Mouse (Mus musculus) limb, embryonic 14.5 days (tissue): ENCODE measurements around the gene Rd3l. TPM values are rescaled to one million over a fixed set of nuclear protein-coding genes. Genes with fewer than 3 reads are reported as not detected.
A peak's percentile ranks its signal among the peaks of the same experiment; 100 is the strongest.
"Not testable (repeated sequence)": the region's sequence is repeated elsewhere in the genome, so short reads cannot be mapped to it uniquely, and the experiment has no call there.

Experiments used
- ATAC-seq: fragments of 200-750 bp; cut with Nextera tagmentation; 2 replicates; pipeline ENCODE4 v1.8.0; 2017; ENCODE audit warnings: low read depth, moderate number of reproducible peaks, moderate TSS enrichment; ENCODE audit not compliant: low FRiP score
- DNase-seq: peaks from one replicate; pipeline ENCODE4 v3.0.0-alpha.2; 2015; ENCODE audit warnings: low spot score
- H3K27ac ChIP-seq: fragments of 300-500 bp; sonication (generic); replicated peaks from 2 replicates; pipeline ENCODE4 v1.5.1; 2014; ENCODE audit warnings: low read depth, mild to moderate bottlenecking, low read length, moderate library complexity, mixed read lengths
- H3K27me3 ChIP-seq: fragments of 300-500 bp; sonication (generic); 2 replicates; pipeline ENCODE4 v1.6.1; 2014; ENCODE audit warnings: low read length, mixed read lengths; ENCODE audit not compliant: control insufficient read depth, insufficient read depth
- H3K36me3 ChIP-seq: fragments of 300-500 bp; sonication (generic); 2 replicates; pipeline ENCODE4 v1.6.1; 2014; ENCODE audit warnings: mild to moderate bottlenecking, low read length, moderate library complexity, mixed read lengths; ENCODE audit not compliant: control insufficient read depth, insufficient read depth
- H3K4me1 ChIP-seq: fragments of 300-500 bp; sonication (generic); 2 replicates; pipeline ENCODE4 v1.6.1; 2014; ENCODE audit warnings: antibody characterized with exemption, low read length, mixed read lengths; ENCODE audit not compliant: control insufficient read depth, insufficient read depth
- H3K4me2 ChIP-seq: fragments of 300-500 bp; sonication (generic); replicated peaks from 2 replicates; pipeline ENCODE4 v1.6.1; 2014; ENCODE audit warnings: low read depth, mild to moderate bottlenecking, low read length, moderate library complexity; ENCODE audit not compliant: severe bottlenecking
- H3K4me3 ChIP-seq: fragments of 300-500 bp; sonication (generic); replicated peaks from 2 replicates; pipeline ENCODE4 v1.5.1; 2014; ENCODE audit warnings: low read length
- H3K9ac ChIP-seq: fragments of 300-500 bp; sonication (generic); 2 replicates; pipeline ENCODE4 v1.6.1; 2014; ENCODE audit warnings: mild to moderate bottlenecking, low read depth, low read length, moderate library complexity; ENCODE audit not compliant: severe bottlenecking
- H3K9me3 ChIP-seq: fragments of 300-500 bp; sonication (generic); 2 replicates; pipeline ENCODE4 v1.6.1; 2016; ENCODE audit warnings: low read length; ENCODE audit not compliant: control insufficient read depth
- POLR2A ChIP-seq: fragments of 200-500 bp; IDR thresholded peaks from 2 replicates; pipeline ENCODE4 v1.8.0; 2012; ENCODE audit warnings: inconsistent platforms, mild to moderate bottlenecking, moderate library complexity, borderline replicate concordance; ENCODE audit not compliant: insufficient read depth, insufficient read length; ENCODE audit errors: extremely low read depth
- WGBS: fragments of 180-500 bp; shearing (Covaris S2); extraction: QIAGEN DNeasy Blood & Tissue Kit; methylation state at CpG from one replicate; pipeline ENCODE4 v1.1.7; 2014; 5-methylcytosine and 5-hydroxymethylcytosine counted together
- polyA plus RNA-seq, 2 experiments: library from polyadenylated mRNA; depleted of rRNA in 1 of 2; stranded (reverse) in 1 of 2; unstranded in 1 of 2; fragments of >200 nt; fragmentation: Nextera tagmentation in 1 of 2; extraction: Ambion mirVana in 1 of 2; gene quantifications; 2 replicates each; pipeline versions ENCODE4 v1.2.1 to v1.2.3; 2012 to 2014

The Rd3l gene
- polyA plus RNA-seq, 2 experiments = not detected

DNA sequence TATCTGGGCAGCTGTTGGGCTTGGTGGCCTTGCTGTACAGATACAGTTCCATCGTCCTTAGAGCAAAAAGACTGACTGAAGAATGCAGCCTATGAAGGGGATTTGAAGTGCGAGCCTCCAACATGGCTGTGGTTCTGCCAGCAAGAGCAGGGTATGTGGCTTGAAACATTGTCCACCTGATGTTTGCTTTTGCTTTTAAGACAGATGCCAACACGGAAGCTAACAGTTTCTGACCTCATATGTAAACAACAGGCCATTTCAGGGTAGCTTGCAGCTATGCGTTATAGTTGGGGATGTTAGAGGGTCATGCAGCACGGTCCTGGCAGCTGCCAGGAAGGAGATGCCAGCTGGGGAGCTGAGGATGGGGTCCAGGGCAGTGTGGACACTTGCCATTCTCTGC, 30.6 kb downstream of the Rd3l start:
- H3K9me3 ChIP-seq = no peaks in the 10 kb centered on the region
- no peak for DNase-seq
- WGBS = 70% methylated on average over 5 of the region's 5 CpGs
- no peak for ATAC-seq
- H3K9ac ChIP-seq = no peak overlapping the region
- H3K27me3 ChIP-seq = no peaks in the 10 kb centered on the region
- no peak overlapping the region for H3K27ac ChIP-seq
- H3K4me1 ChIP-seq = peaks cover 7% of the 10 kb centered on the region
- H3K4me2 ChIP-seq = no peak overlapping the region
- H3K36me3 ChIP-seq = no peaks in the 10 kb centered on the region
- TF ChIP-seq POLR2A = no peak
- no peak overlapping the region for H3K4me3 ChIP-seq

DNA sequence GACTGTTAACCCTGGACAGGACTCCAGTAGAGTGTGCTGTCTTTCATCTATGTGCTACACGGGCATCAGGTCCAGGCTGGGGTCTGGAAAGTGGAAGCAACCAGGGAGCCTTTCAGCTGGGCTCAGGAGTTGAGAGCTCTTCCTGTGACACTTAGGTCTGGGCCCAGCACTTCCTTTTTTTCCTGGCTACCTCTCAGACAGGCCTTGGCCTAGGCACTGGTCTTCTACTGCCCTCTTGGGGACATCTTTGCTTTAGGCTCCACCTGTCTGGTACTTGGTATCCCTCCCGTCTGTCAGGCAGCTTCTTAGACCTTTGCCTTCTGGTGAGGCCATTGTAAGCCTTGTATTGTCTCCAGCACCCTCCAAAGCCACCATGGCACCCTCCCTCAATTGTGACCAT, 34.4 kb downstream of the Rd3l start:
- no peak for TF ChIP-seq POLR2A
- WGBS = 49% methylated on average over 2 of the region's 2 CpGs
- H3K4me2 ChIP-seq = no peak overlapping the region
- no peaks in the 10 kb centered on the region for H3K9me3 ChIP-seq
- no peak overlapping the region for H3K9ac ChIP-seq
- no peak overlapping the region for H3K4me3 ChIP-seq
- H3K36me3 ChIP-seq = no peaks in the 10 kb centered on the region
- no peak for ATAC-seq
- H3K27ac ChIP-seq = no peak overlapping the region
- peaks cover 13% of the 10 kb centered on the region for H3K4me1 ChIP-seq
- H3K27me3 ChIP-seq = no peaks in the 10 kb centered on the region
- peak; percentile 60 for DNase-seq

DNA sequence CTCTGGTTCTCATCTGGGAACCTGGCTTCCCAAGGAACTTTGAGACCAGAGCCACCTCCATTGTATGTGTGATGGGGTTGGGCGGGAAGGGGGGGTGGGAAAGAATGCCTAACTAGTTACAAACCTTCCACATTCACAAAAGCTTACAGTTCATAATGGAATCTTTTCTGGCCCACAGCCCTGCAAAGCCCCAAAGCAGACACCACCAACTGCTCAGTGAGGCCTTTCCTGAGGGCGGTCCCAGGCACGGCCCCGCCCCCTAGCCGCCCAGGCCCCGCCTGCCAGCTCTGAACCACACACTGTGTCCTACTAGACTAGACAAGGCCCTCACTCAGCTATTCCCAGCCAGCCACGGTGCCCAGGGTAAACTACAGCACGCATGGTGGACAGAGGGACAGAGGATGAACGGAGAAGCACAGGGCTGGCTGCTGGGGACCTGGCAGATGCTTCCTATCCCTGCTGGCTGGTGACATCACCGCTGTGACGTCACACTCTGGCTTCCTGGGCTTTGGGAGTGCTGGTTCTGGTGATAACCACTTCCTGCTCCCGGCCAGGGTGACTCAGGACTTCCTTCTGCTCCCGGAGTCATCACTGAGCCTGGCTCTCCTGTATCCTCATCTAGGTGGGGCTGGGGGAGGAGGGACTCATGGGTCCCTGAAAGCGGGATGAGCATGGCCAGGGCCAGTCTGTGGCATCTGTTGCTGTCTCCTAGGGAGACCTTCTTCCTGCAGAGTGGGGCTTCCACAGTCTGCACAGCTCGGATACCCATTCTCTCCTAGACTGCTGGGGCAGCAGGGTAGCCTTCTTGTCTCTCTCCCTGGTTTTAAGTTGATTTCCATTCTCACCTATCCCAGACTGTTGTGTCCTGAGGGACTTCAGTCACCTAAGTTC, 35.1 kb downstream of the Rd3l start:
- H3K9me3 ChIP-seq, H3K4me3 ChIP-seq, H3K27me3 ChIP-seq, H3K9ac ChIP-seq, H3K4me2 ChIP-seq, DNase-seq, H3K36me3 ChIP-seq: not testable (repeated sequence)
- Histone ChIP-seq H3K27ac (peak overlapping the region; percentile 67), H3K4me1 (peaks cover 12% of the 10 kb centered on the region)
- 76% methylated on average over 9 of the region's 15 CpGs for WGBS
- ATAC-seq = peak; percentile 32

DNA sequence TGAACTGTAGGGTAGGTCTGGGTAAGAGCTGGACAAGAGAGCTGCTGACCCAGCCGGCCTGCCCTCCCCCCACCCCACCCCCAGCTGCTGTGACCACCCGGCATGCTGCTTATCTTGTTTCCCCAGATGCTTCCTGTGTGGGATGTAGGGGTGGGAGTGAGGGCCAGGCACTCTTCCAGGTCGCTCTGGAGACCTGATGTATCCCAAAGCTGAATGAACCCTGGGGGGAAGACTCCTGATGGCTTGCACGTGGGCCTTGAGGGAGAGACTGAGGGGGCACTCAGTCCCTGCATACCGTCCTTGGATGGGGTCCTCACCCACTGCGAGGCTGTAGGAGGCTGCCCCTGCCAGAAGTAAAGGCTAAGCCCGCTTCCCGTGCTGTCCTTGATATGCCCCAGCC, 36.0 kb downstream of the Rd3l start:
- H3K36me3 ChIP-seq = no peaks in the 10 kb centered on the region
- 41% methylated on average over 8 of the region's 8 CpGs for WGBS
- H3K4me2 ChIP-seq = no peak overlapping the region
- ATAC-seq (no peak), DNase-seq (no peak)
- H3K4me1 ChIP-seq = peaks cover 17% of the 10 kb centered on the region
- no peak for TF ChIP-seq POLR2A
- no peak overlapping the region for H3K9ac ChIP-seq
- no peaks in the 10 kb centered on the region for H3K27me3 ChIP-seq
- no peak overlapping the region for H3K4me3 ChIP-seq
- H3K27ac ChIP-seq = peak overlapping the region; percentile 67
- H3K9me3 ChIP-seq = no peaks in the 10 kb centered on the region

DNA sequence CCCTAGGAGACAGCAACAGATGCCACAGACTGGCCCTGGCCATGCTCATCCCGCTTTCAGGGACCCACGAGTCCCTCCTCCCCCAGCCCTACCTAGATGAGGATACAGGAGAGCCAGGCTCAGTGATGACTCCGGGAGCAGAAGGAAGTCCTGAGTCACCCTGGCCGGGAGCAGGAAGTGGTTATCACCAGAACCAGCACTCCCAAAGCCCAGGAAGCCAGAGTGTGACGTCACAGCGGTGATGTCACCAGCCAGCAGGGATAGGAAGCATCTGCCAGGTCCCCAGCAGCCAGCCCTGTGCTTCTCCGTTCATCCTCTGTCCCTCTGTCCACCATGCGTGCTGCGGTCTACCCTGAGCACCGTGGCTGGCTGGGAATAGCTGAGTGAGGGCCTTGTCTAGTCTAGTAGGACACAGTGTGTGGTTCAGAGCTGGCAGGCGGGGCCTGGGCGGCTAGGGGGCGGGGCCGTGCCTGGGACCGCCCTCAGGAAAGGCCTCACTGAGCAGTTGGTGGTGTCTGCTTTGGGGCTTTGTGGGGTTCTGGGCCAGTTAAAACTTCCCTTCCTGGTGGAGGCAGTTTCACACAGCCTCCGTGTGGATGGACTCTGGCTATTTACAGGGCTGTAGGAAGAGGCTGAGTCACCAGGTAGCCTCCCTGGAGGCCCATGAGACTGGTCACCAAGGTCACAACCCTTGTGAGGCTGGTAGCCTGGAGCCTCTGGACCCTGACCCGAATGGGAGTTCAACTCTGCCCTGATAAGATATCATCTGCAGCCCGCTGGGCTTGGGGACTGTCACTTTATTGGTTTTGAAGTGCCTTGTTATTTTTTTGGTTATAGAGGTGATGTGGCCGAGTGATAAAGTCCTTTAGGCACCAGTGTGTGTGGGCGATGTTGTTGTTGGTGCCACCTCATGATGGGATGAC, 36.8 kb downstream of the Rd3l start:
- H3K9ac ChIP-seq, H3K27me3 ChIP-seq, H3K9me3 ChIP-seq, H3K36me3 ChIP-seq, H3K4me2 ChIP-seq, H3K4me3 ChIP-seq, DNase-seq: not testable (repeated sequence)
- Histone ChIP-seq H3K4me1 (peaks cover 20% of the 10 kb centered on the region), H3K27ac (0 out of 2 replicates have a peak overlapping the region, but pooled peaks have one; percentile 48)
- 73% methylated on average over 12 of the region's 20 CpGs for WGBS
- peak; percentile 56; the same call in 1 of the 2 replicates for ATAC-seq
